Mouse (Mus musculus): ENCODE measurements around the gene Tcl1b3. TPM values are rescaled to one million over a fixed set of nuclear protein-coding genes. Genes with fewer than 3 reads are reported as not detected.

Tcl1b3 gene
- not detected for polyA plus RNA-seq (2014; fragmentation: Illumina TruSeq; extraction: RNeasy Lipid Tissue Mini Kit (QIAGEN cat#74804); ENCODE audit: low read depth, low replicate concordance)

GRCm38 (mm10) chr12:105190743-105191142, at the start of gene Tcl1b3:
Gene Tcl1b3, plus strand, starts transcription at chr12:105191043.

DNA sequence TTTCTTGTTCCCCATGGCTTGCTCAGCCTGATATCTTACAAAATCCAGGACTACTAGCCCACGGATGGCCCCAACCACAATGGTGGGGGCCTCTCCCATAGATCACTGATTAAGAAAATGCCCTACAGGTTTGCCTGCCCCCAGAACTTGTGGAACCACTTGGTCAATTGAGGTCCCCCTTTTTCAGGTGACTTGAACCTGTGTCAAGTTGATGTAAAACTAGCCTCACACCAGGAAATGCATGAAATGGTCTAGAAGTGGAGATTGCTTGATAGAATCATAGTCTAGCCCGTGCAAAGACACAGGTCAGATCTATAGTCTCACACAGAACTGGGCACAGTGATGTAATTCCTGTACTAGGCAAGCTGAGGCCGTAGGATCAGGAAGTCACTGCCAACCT, 45.1 kb upstream of the Tcl1b3 start, which contains the start of gene Tcl1b2:
Gene Tcl1b2 (plus strand): TSS at position 301 of the 400 bp plus-strand sequence.

DNA sequence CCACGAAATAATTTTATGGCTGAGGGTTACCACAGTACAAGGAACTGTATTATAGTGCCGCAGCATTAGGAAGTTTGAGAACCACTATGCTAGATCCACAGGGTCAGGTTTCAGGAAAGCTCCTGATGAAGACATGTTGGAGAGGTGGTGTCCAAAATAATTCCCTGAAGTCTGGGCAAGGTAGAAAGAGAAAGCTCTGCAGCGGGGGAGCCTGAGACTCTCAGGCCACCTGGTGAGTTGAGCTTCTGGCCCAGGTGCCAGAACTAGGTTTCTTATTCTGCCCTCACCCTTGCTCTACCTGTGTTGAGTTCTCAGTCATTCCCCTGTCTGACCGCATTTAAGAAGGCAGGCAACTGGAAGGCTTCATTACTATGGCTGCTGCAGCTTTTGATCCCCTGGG, 31.5 kb upstream of the Tcl1b3 start, which contains the start of gene Tcl1b1:
Gene Tcl1b1 (plus strand): TSS at position 301 of the 400 bp plus-strand sequence.

GRCm38 (mm10) chr12:105176044-105176443, 14.8 kb upstream of the Tcl1b3 start, which contains the start of gene Tcl1b5:
Gene Tcl1b5, plus strand, starts transcription at chr12:105176344.

DNA sequence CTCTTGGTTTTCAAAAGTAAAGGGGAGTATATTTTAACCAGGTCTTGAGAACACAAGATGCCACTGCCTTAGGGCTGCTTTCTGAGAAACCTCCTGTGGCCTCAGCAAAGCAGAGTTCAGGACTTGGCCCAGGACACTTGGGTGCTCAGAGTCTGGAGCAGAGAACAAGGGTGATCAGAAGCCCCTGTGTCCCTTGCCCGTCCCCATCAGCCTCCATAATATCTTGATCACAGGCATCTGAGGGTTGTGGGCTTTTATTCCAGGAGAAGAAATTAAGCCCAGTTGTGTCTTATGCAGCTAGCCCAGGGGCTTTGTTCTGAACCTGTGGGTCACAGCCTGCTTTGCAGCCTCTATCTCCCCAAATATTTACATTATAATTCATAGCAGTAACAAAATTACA, 10.8 kb downstream of the Tcl1b3 start, which contains the start of gene Tcl1b4:
Gene Tcl1b4 (plus strand): TSS at position 301 of the 400 bp plus-strand sequence.

DNA sequence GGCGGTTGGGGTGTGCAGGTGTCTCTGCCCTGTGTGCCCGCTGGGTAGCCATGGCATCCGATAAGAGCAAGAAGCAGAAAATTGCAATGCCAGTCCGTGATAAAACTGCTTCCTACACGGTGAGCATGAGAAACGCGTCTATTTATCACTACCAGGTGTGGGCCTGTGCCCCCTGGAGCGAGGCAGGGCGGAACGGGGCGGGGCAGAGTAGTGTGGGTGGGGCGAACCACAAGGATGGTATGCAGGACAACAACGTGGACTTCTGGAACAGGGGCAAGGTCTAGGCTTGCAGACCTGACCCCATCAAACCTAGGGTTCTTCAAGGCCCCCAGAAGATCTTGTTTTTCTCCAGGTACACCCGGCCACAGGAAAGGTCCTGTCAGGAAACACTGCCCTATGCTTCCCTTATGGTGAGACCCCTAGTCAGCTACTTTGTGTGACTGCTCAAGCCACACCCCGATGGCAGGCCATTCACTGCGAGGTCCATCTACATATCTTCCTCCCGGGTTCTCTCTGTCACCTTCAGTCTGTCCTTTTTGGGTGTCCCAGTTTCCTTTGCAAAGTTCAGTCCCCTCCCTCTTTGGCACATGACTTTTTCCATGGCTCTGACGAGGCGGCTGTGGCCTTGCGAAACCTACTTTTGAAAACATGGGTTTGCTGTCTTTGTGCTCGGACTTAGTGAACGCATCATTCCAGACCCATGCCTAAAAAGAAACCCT, 31.9 kb downstream of the Tcl1b3 start, which contains the start of gene Tcl1:
Gene Tcl1 (minus strand): TSS at position 193 of the 719 bp plus-strand sequence.

Other genes starting within 250 kb of the Tcl1b3 start
- gene Syne3, start 181.2 kb upstream of the Tcl1b3 start, polyA plus RNA-seq (2014; fragmentation: Illumina TruSeq; extraction: RNeasy Lipid Tissue Mini Kit (QIAGEN cat#74804); ENCODE audit: low read depth, low replicate concordance) = 4.2 TPM
- gene Glrx5, start 158.4 kb upstream of the Tcl1b3 start, polyA plus RNA-seq (2014; fragmentation: Illumina TruSeq; extraction: RNeasy Lipid Tissue Mini Kit (QIAGEN cat#74804); ENCODE audit: low read depth, low replicate concordance) = 31.5 TPM
- not detected for gene Tcl1b2, start 45.0 kb upstream of the Tcl1b3 start, polyA plus RNA-seq (2014; fragmentation: Illumina TruSeq; extraction: RNeasy Lipid Tissue Mini Kit (QIAGEN cat#74804); ENCODE audit: low read depth, low replicate concordance)
- not detected for gene Tcl1b1, start 31.4 kb upstream of the Tcl1b3 start, polyA plus RNA-seq (2014; fragmentation: Illumina TruSeq; extraction: RNeasy Lipid Tissue Mini Kit (QIAGEN cat#74804); ENCODE audit: low read depth, low replicate concordance)
- not detected for gene Tcl1b5, start 14.7 kb upstream of the Tcl1b3 start, polyA plus RNA-seq (2014; fragmentation: Illumina TruSeq; extraction: RNeasy Lipid Tissue Mini Kit (QIAGEN cat#74804); ENCODE audit: low read depth, low replicate concordance)
- gene Tcl1b4, start 10.9 kb downstream of the Tcl1b3 start, polyA plus RNA-seq (2014; fragmentation: Illumina TruSeq; extraction: RNeasy Lipid Tissue Mini Kit (QIAGEN cat#74804); ENCODE audit: low read depth, low replicate concordance) = not detected
- gene Tcl1, start 31.8 kb downstream of the Tcl1b3 start, polyA plus RNA-seq (2014; fragmentation: Illumina TruSeq; extraction: RNeasy Lipid Tissue Mini Kit (QIAGEN cat#74804); ENCODE audit: low read depth, low replicate concordance) = not detected
- gene Tunar, start 142.8 kb downstream of the Tcl1b3 start, polyA plus RNA-seq (2014; fragmentation: Illumina TruSeq; extraction: RNeasy Lipid Tissue Mini Kit (QIAGEN cat#74804); ENCODE audit: low read depth, low replicate concordance) = not detected

All from adipose tissue, adult 10 weeks (tissue).